Mouse (Mus musculus) MEL (cell line): ENCODE data around the gene Tnfrsf8. TPM values are rescaled to one million over a fixed set of nuclear protein-coding genes. Genes with fewer than 3 reads are reported as not detected.

Source experiments
- DNase-seq: peaks from one replicate; pipeline ENCODE4 v3.0.0; 2011; ENCODE audit warnings: low read depth, low spot score
- H3K27ac ChIP-seq: 2 replicates; pipeline ENCODE4 v1.5.1; 2012; ENCODE audit warnings: low read depth, mild to moderate bottlenecking, control low read depth, low read length, moderate library complexity; ENCODE audit not compliant: control insufficient read depth
- H3K27me3 ChIP-seq, 2 experiments: fragments of 150-350 bp in 1 of 2; sonication (generic) in 1 of 2; 2 replicates each; pipeline ENCODE4 v1.6.1; 2012; ENCODE audit warnings: low read length in 2 of 2, mild to moderate bottlenecking in 2 of 2, improper control_type of control experiment in 1 of 2, moderate library complexity in 1 of 2; ENCODE audit not compliant: insufficient read depth in 2 of 2, control insufficient read depth in 1 of 2
- H3K36me3 ChIP-seq, 2 experiments: 2 replicates each; pipeline ENCODE4 v1.6.1; 2012 to 2014; ENCODE audit warnings: low read length in 2 of 2, improper control_type of control experiment in 1 of 2, inconsistent platforms in 1 of 2, mild to moderate bottlenecking in 1 of 2; ENCODE audit not compliant: insufficient read depth in 2 of 2, control insufficient read depth in 1 of 2
- H3K4me1 ChIP-seq, 2 experiments: fragments of 150-350 bp in 1 of 2; sonication (generic) in 1 of 2; 2 replicates each; pipeline ENCODE4 v1.6.1; 2012; ENCODE audit warnings: low read length in 2 of 2, improper control_type of control experiment in 1 of 2, mild to moderate bottlenecking in 1 of 2; ENCODE audit not compliant: insufficient read depth in 2 of 2, control insufficient read depth in 1 of 2
- H3K4me3 ChIP-seq, 2 experiments: fragments of 150-350 bp in 1 of 2; sonication (generic) in 1 of 2; 2 replicates each; pipeline ENCODE4 v1.5.1; 2012; ENCODE audit warnings: low read depth in 2 of 2, low read length in 2 of 2, mild to moderate bottlenecking in 2 of 2, moderate library complexity in 2 of 2, control low read depth in 1 of 2, improper control_type of control experiment in 1 of 2; ENCODE audit not compliant: control insufficient read depth in 1 of 2, insufficient read depth in 1 of 2
- H3K79me2 ChIP-seq: 2 replicates; pipeline ENCODE4 v1.6.1; 2012; ENCODE audit warnings: mild to moderate bottlenecking, low read length, moderate library complexity; ENCODE audit not compliant: control insufficient read depth, poor library complexity, insufficient read depth
- H3K9ac ChIP-seq: 2 replicates; pipeline ENCODE4 v1.6.1; 2012; ENCODE audit warnings: low read depth, mild to moderate bottlenecking, control low read depth, low read length, moderate library complexity; ENCODE audit not compliant: control insufficient read depth, poor library complexity, severe bottlenecking
- H3K9me3 ChIP-seq: fragments of 150-350 bp; sonication (generic); replicated peaks from 2 replicates; pipeline ENCODE4 v1.6.1; 2012; ENCODE audit warnings: mild to moderate bottlenecking, low read length, improper control_type of control experiment, moderate library complexity; ENCODE audit not compliant: insufficient read depth
- BHLHE40 ChIP-seq: IDR thresholded peaks from 2 replicates; pipeline ENCODE4 v1.6.1; 2012; ENCODE audit warnings: low read depth, mild to moderate bottlenecking, inconsistent platforms, low read length, improper control_type of control experiment, borderline replicate concordance
- CHD2 ChIP-seq: IDR thresholded peaks from 2 replicates; pipeline ENCODE4 v1.6.1; 2011; ENCODE audit warnings: low read length, improper control_type of control experiment
- ELF1 ChIP-seq: IDR thresholded peaks from 2 replicates; pipeline ENCODE4 v1.6.1; 2014; ENCODE audit warnings: low read depth, mild to moderate bottlenecking, inconsistent platforms, low read length, improper control_type of control experiment, moderate library complexity
- GATA1 ChIP-seq: IDR thresholded peaks from 2 replicates; pipeline ENCODE4 v1.6.1; 2011; ENCODE audit warnings: low read depth, low read length, improper control_type of control experiment
- JUND ChIP-seq: IDR thresholded peaks from 2 replicates; pipeline ENCODE4 v1.6.1; 2011; ENCODE audit warnings: low read depth, mild to moderate bottlenecking, improper control_type of control experiment, low read length
- KAT2A ChIP-seq: conservative IDR thresholded peaks from 2 replicates; pipeline ENCODE4 v1.6.1; 2012; ENCODE audit warnings: low read depth, low read length, improper control_type of control experiment, inconsistent platforms
- MAX ChIP-seq: IDR thresholded peaks from 2 replicates; pipeline ENCODE4 v1.6.1; 2011; ENCODE audit warnings: low read length, improper control_type of control experiment
- MAZ ChIP-seq: IDR thresholded peaks from 2 replicates; pipeline ENCODE4 v1.6.1; 2012; ENCODE audit warnings: low read depth, mild to moderate bottlenecking, inconsistent platforms, low read length, improper control_type of control experiment
- MYB ChIP-seq: IDR thresholded peaks from 2 replicates; pipeline ENCODE4 v1.6.1; 2011; ENCODE audit warnings: mild to moderate bottlenecking, low read depth, low read length, improper control_type of control experiment
- NELFE ChIP-seq: IDR thresholded peaks from 2 replicates; pipeline ENCODE4 v1.6.1; 2011; ENCODE audit warnings: low read depth, low read length, improper control_type of control experiment
- NRF1 ChIP-seq: IDR thresholded peaks from 2 replicates; pipeline ENCODE4 v1.6.1; 2014; ENCODE audit warnings: low read depth, mild to moderate bottlenecking, inconsistent platforms, low read length, improper control_type of control experiment, moderate library complexity; ENCODE audit not compliant: poor library complexity, insufficient read depth, severe bottlenecking
- POLR2AphosphoS5 ChIP-seq: IDR thresholded peaks from 2 replicates; pipeline ENCODE4 v1.6.1; 2012; ENCODE audit warnings: low read depth, borderline replicate concordance, mild to moderate bottlenecking, inconsistent platforms, low read length, moderate library complexity, mixed read lengths
- TAL1 ChIP-seq: IDR thresholded peaks from 2 replicates; pipeline ENCODE4 v1.6.1; 2012; ENCODE audit warnings: mild to moderate bottlenecking, inconsistent platforms, low read length, moderate library complexity, mixed read lengths
- TBP ChIP-seq: IDR thresholded peaks from 2 replicates; pipeline ENCODE4 v1.8.0; 2011; ENCODE audit warnings: low read depth, low read length, improper control_type of control experiment
- TCF12 ChIP-seq: IDR thresholded peaks from 2 replicates; pipeline ENCODE4 v1.6.1; 2014; ENCODE audit warnings: low read depth, mild to moderate bottlenecking, inconsistent platforms, low read length, improper control_type of control experiment, moderate library complexity
- ZNF384 ChIP-seq: IDR thresholded peaks from 2 replicates; pipeline ENCODE4 v1.6.1; 2012; ENCODE audit warnings: low read depth, mild to moderate bottlenecking, inconsistent platforms, low read length, improper control_type of control experiment
- polyA plus RNA-seq, 2 experiments: library from polyadenylated mRNA; stranded (reverse) in 1 of 2; unstranded in 1 of 2; fragments of >175 nt in 1 of 2; fragments of >200 nt in 1 of 2; gene quantifications; 2 replicates each; pipeline versions ENCODE4 v1.2.1 to v1.2.4; 2012; ENCODE audit warnings: low replicate concordance in 2 of 2, low read depth in 1 of 2; ENCODE audit not compliant: insufficient read length in 2 of 2, insufficient read depth in 1 of 2, missing spikeins in 1 of 2
- total RNA-seq: library from RNA; depleted of rRNA; stranded (reverse); fragments of 300-350 nt; gene quantifications from 2 replicates; pipeline ENCODE4 v1.2.3, GENCODE M21; 2012

Gene Tnfrsf8
- total and polyA plus RNA-seq, 3 experiments, result not detected

- Histone ChIP-seq H3K27me3 (no peaks in the 10 kb centered on the region), H3K9ac (no peak overlapping the region), H3K27ac (no peak overlapping the region), H3K36me3 (peaks cover 0 to 4% of the 10 kb centered on the region in 2 experiments; a peak in 1 of 4 replicates), H3K79me2 (no peaks in the 10 kb centered on the region), H3K9me3 (no peaks in the 10 kb centered on the region), H3K4me3 (no peak overlapping the region), H3K4me1 (0 out of 4 replicates have a peak, but pooled peaks cover 0 to 6% of the 10 kb centered on the region in 2 experiments)
- no peak for DNase-seq
- TF ChIP-seq TAL1 (no peak), TBP (no peak), MYB (no peak), MAX (no peak), BHLHE40 (no peak), GATA1 (no peak), MAZ (no peak), CHD2 (no peak), KAT2A (no peak), NRF1 (no peak), POLR2AphosphoS5 (no peak), NELFE (no peak), ZNF384 (no peak), ELF1 (no peak), JUND (no peak), TCF12 (no peak)
Measured at GRCm38 (mm10) chr4:145320624-145321023, 5.7 kb upstream of the Tnfrsf8 start.

- H3K9ac ChIP-seq, result no peak overlapping the region
- TF ChIP-seq KAT2A (no peak), ELF1 (no peak)
- no peak overlapping the region for H3K4me3 ChIP-seq
- peak; percentile 45 for DNase-seq
- H3K4me1 ChIP-seq, result 0 out of 4 replicates have a peak, but pooled peaks cover 0 to 6% of the 10 kb centered on the region in 2 experiments
- H3K27me3 ChIP-seq, result no peaks in the 10 kb centered on the region
- H3K9me3 ChIP-seq, result no peaks in the 10 kb centered on the region
- H3K36me3 ChIP-seq, result peaks cover 0 to 4% of the 10 kb centered on the region in 2 experiments; a peak in 1 of 4 replicates
- no peak overlapping the region for H3K27ac ChIP-seq
- no peaks in the 10 kb centered on the region for H3K79me2 ChIP-seq
Measured at GRCm38 (mm10) chr4:145319274-145320226, 4.6 kb upstream of the Tnfrsf8 start.
